25 mouse cellular contexts compared by ENCODE assay signal in genomic region chr17:80572187-80572935, GRCm38 (mm10). TPM values are rescaled to one million over a fixed set of nuclear protein-coding genes. Genes with fewer than 3 reads are reported as not detected.
DNase-seq lines count a peak whose midpoint lies in the region; ATAC-seq lines count a peak whose summit lies in the region.
"Had no signal": no experiment of that assay in that cellular context is flagged by ENCODE, and none has a peak within 500 bp of the region (broad histone marks: within the 10 kb centered on the region; RNA-seq: fewer than 3 reads in every experiment).

No protein-coding gene starts in this region.

- H3K9me3 ChIP-seq in limb, embryonic 11.5 days (ENCODE audit: control insufficient read depth, low read length), result no peaks in the 10 kb centered on the region
- no peaks in the 10 kb centered on the region for H3K9me3 ChIP-seq in limb, embryonic 10.5 days (replicated peaks)
- H3K9me3 ChIP-seq: forebrain, embryonic 10.5 days; forebrain, embryonic 13.5 days had no signal

- peak; percentile 79 for DNase-seq in heart, adult 11 months
- no peak for DNase-seq in heart, adult 9 months (ENCODE audit: low spot score in 2 of 2)
- DNase-seq in limb, embryonic 11.5 days (ENCODE audit: low spot score), result peak; percentile 14
- DNase-seq in limb, embryonic 10.5 days (ENCODE audit: low spot score), result no peak
- peak; percentile 45 for DNase-seq in 416B (ENCODE audit: low read depth)
- peak; percentile 50 for DNase-seq in yolk sac, embryonic 10.5 days (ENCODE audit: low spot score)
- no peak for DNase-seq in cerebellum, adult 11 months
- DNase-seq: adrenal gland, adult 2 months; adrenal gland, postnatal 14 days; B cell, adult 2 months; cerebellum, adult 11-12 months; cerebellum, adult 8-10 months; cerebellum, postnatal 10 days; cerebellum, postnatal 36 days; embryo, embryonic 11 days; gastrocnemius, postnatal 10 days; gastrocnemius, postnatal 36 days had no signal

- H3K4me3 ChIP-seq in limb, embryonic 11.5 days (ENCODE audit: low read depth, low read length), result no peak overlapping the region
- H3K4me3 ChIP-seq in limb, embryonic 10.5 days, result no peak overlapping the region
- H3K4me3 ChIP-seq: forebrain, embryonic 10.5 days; forebrain, embryonic 13.5 days; hindbrain, embryonic 13.5 days had no signal

- H3K4me1 ChIP-seq in limb, embryonic 11.5 days (ENCODE audit: control insufficient read depth, insufficient read depth, low read length), result no peaks in the 10 kb centered on the region
- peaks cover 5% of the 10 kb centered on the region for H3K4me1 ChIP-seq in limb, embryonic 10.5 days

- H3K27me3 ChIP-seq in limb, embryonic 11.5 days (ENCODE audit: control insufficient read depth, insufficient read depth, low read length), result no peaks in the 10 kb centered on the region
- no peaks in the 10 kb centered on the region for H3K27me3 ChIP-seq in limb, embryonic 10.5 days (ENCODE audit: low read depth, poor library complexity, severe bottlenecking)
- H3K27me3 ChIP-seq: forebrain, embryonic 13.5 days; hindbrain, embryonic 13.5 days had no signal

- H3K9ac ChIP-seq in limb, embryonic 11.5 days (ENCODE audit: low read length), result no peak overlapping the region
- H3K9ac ChIP-seq: forebrain, embryonic 13.5 days; hindbrain, embryonic 13.5 days had no signal

- WGBS in limb, embryonic 11.5 days, result 95% methylated on average over 13 of the region's 13 CpGs
- 94% methylated on average over 13 of the region's 13 CpGs for WGBS in limb, embryonic 10.5 days

- H3K36me3 ChIP-seq in limb, embryonic 11.5 days (ENCODE audit: control insufficient read depth, insufficient read depth, low read length), result no peaks in the 10 kb centered on the region
- H3K36me3 ChIP-seq in limb, embryonic 10.5 days, result no peaks in the 10 kb centered on the region
- H3K36me3 ChIP-seq: forebrain, embryonic 10.5 days had no signal

- no peak overlapping the region for H3K27ac ChIP-seq in limb, embryonic 11.5 days (replicated peaks; ENCODE audit: low read depth, low read length)
- H3K27ac ChIP-seq in limb, embryonic 10.5 days, result no peak overlapping the region
- H3K27ac ChIP-seq: forebrain, embryonic 10.5 days; forebrain, embryonic 13.5 days; hindbrain, embryonic 13.5 days; hindbrain, postnatal 0 days had no signal

- H3K4me2 ChIP-seq in limb, embryonic 11.5 days (ENCODE audit: low read depth, severe bottlenecking), result no peak overlapping the region
- H3K4me2 ChIP-seq: forebrain, embryonic 13.5 days; heart, embryonic 11.5 days; hindbrain, embryonic 13.5 days had no signal

- ATAC-seq in limb, embryonic 11.5 days (ENCODE audit: insufficient number of reproducible peaks, low FRiP score, low TSS enrichment, low read depth), result no peak
- ATAC-seq: forebrain, embryonic 13.5 days; forebrain, embryonic 16.5 days; hindbrain, postnatal 0 days; inflammation-experienced regulatory T-cells, adult 6 months had no signal

RNA-seq across cellular contexts. Expression of gene Cdkl4, which starts 5.3 kb away (rescaled TPM):
- polyA plus RNA-seq in limb, embryonic 11.5 days (2014; fragmentation: Nextera tagmentation; extraction: Ambion mirVana), result 0.55 and 0.61 TPM in 2 replicates
- polyA plus RNA-seq in limb, embryonic 10.5 days (2016; fragmentation: Nextera tagmentation; extraction: Ambion mirVana), result 0.14 and 0.51 TPM in 2 replicates
- polyA plus RNA-seq: heart, embryonic 11.5 days; heart, embryonic 14.5 days had no signal

Comparison
In these comparisons a context has a peak if more than half of its experiments do, and no peak if none do; other contexts are left out.
1. DNase-seq: peak in heart, adult 11 months (single experiment), limb, embryonic 11.5 days (single experiment), 416B (single experiment) and yolk sac, embryonic 10.5 days (single experiment); none in heart, adult 9 months (0 of 2), limb, embryonic 10.5 days (single experiment) and cerebellum, adult 11 months (single experiment).